Mouse (Mus musculus): Measurements from ENCODE around the gene Mtmr10.

DNA sequence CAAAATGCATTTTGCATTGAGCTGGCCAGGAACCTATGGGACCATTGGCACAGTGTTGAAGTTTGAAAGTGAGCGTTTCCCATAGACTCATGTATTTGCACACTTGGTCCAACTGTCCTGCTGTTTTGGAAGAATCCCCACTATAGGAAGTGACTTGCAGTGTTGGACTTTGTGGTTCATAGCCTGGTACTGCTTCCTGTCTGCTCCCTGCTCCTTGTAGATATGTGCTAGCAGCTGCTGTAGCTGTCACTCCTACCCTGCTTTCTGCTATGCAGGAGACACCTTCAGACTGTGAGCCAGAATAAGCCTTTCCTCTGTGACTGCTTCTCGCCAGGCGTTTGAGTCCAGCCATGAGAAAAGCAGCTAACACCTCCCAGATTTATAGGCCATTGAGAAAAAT, 43.9 kb downstream of the Mtmr10 start:
- no peak for TF ChIP-seq POLR2A (IDR thresholded peaks at IDR 0.05; ENCODE audit: control insufficient read depth, low read depth, low read length)
- TF ChIP-seq CTCF (IDR thresholded peaks at IDR 0.05; ENCODE audit: control insufficient read depth, insufficient read depth, insufficient replicate concordance, low read depth, low read length) = no peak
